Mouse (Mus musculus): Measurements from ENCODE around the gene Copz2. TPM values are rescaled to one million over a fixed set of nuclear protein-coding genes. Genes with fewer than 3 reads are reported as not detected.
A peak's percentile ranks its signal among the peaks of the same experiment; 100 is the strongest.

Gene Copz2
- polyA plus RNA-seq, 1 experiment from 2014 or later, result 105 TPM

DNA sequence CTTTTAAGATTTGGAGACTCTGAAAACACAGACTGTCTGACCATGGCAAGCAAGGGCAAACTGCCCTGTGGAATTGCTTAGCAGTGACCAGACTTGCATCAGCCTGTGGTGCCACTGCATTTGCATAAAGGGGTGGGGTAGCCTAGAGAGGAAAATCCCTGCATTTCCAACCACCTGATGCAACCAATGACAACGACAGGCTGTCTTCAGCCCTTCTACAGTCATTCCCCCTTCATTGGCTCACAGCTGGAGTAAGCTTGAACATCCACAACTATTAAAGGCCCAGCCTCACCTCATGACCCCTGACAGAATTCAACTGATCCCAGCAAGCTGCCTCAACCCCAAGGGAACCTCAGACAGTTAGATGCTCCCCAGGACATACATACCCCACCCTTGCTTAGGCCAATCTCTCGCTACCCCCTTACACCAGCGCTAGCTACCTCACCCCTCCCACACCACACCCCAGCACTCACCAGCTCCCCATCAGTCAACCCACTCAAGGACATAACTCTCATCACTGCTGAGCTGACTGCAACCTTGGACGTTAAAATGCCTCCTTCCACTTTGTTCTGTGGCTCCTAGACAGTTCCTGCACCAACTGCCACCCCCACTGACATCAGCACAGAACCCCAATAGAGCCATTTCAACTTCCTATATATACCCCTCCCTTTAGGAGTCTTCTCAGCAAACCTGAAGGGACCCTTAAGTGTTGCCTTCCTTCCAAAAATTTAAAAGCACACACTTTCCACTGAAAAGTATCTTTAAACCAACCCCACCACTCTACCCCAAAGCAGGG lies 26.8 kb upstream of the Copz2 start:
- ATAC-seq, result peak; percentile 10; the same call in 1 of the 2 replicates
- Histone ChIP-seq H3K4me1 (ENCODE audit: insufficient read depth, low read depth, low read length) (peaks cover 41% of the 10 kb centered on the region), H3K27ac (ENCODE audit: low read length) (no peak overlapping the region), H3K4me2 (replicated peaks; ENCODE audit: low read depth, low read length) (peak overlapping the region; percentile 79), H3K36me3 (ENCODE audit: insufficient read depth, low read length) (peaks cover 45% of the 10 kb centered on the region), H3K9ac (replicated peaks; ENCODE audit: low read depth) (0 out of 2 replicates have a peak overlapping the region, but pooled peaks have one; percentile 23), H3K27me3 (replicated peaks; ENCODE audit: insufficient read depth, low read length) (no peaks in the 10 kb centered on the region), H3K9me3 (ENCODE audit: low read length) (no peaks in the 10 kb centered on the region), H3K4me3 (ENCODE audit: low read depth, low read length) (peak overlapping the region; percentile 40)
- TF ChIP-seq CTCF (IDR thresholded peaks at IDR 0.05) (no peak), EP300 (IDR thresholded peaks at IDR 0.05) (no peak)
- DNase-seq (ENCODE audit: low spot score), result peak; percentile 51
- WGBS, result 38% methylated on average over 4 of the region's 4 CpGs

DNA sequence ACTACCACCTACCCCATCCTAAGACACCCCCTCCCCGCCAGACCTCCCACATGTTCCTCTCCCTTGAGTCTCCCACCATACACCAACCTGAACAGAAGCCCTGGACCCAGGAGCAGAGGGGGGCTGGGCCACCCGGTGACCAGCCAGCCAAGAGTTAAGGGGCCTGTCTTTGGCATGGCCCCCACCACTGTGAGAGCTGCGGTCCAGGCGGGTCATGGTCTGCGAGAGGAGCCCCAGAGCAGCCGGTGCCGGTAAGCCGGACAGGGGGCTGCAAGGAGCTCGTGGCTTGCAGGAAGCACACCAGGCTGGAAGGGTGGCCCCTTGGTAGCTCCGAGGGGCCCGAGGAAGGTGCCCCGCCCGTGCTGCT lies 26.2 kb upstream of the Copz2 start:
- TF ChIP-seq CTCF (IDR thresholded peaks at IDR 0.05), result no peak
- TF ChIP-seq EP300 (IDR thresholded peaks at IDR 0.05), result no peak
- 14% methylated on average over 9 of the region's 13 CpGs for WGBS
- Histone ChIP-seq H3K4me3 (ENCODE audit: low read depth, low read length) (peak overlapping the region; percentile 40), H3K27ac (ENCODE audit: low read length) (no peak overlapping the region), H3K27me3 (replicated peaks; ENCODE audit: insufficient read depth, low read length) (no peaks in the 10 kb centered on the region), H3K9ac (replicated peaks; ENCODE audit: low read depth) (0 out of 2 replicates have a peak overlapping the region, but pooled peaks have one; percentile 23), H3K36me3 (ENCODE audit: insufficient read depth, low read length) (peaks cover 39% of the 10 kb centered on the region; the same call in 1 of the 2 replicates), H3K4me2 (replicated peaks; ENCODE audit: low read depth, low read length) (peak overlapping the region; percentile 79), H3K9me3 (ENCODE audit: low read length) (no peaks in the 10 kb centered on the region), H3K4me1 (ENCODE audit: insufficient read depth, low read depth, low read length) (peaks cover 46% of the 10 kb centered on the region)
- ATAC-seq (no peak), DNase-seq (ENCODE audit: low spot score) (no peak)

DNA sequence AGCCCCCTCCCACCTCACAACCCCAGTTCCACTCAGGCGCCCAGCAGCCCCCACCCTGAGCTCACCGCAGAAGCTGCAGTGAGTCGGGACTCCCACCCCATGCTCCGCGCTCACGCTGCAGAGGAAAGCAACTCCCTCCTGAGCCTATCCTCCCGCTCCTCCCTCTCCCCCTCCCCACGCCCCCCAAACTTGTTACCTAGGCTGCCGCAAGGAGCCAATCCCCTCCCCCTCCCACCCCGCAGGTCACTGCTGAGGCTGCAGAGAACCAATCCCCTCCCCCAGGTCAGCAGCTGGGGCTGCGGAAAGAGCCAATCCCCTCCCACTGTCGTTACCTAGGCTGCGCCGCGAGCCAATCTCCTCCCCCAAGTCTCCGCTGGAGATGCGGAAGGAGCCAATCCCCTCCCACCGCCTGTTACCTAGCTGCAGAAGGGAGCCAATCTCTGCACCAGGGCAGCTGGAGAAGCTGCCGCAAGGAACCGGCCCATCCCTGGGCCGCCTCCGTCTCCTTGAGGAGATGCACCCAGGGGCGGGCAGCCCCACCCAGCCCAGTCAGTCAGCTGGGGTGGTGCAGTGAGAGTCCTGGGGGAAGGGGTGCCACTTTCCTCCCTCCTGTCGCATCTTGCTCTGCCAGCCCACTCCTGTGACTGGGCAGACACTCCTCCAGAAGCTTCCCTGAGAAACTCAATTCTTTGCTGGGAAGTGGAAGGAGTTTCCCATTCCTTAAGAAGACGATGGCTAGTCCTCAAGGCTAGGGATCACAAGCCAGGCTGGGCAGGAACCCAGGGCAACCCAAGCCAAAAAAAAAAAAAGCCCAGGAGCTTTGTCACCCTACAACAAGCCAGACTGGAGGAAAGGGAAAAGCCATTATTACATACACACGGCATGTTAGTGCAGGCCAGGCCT lies 25.5 kb upstream of the Copz2 start:
- TF ChIP-seq CTCF (IDR thresholded peaks at IDR 0.05) (no peak), EP300 (IDR thresholded peaks at IDR 0.05) (no peak)
- H3K4me2 ChIP-seq (replicated peaks; ENCODE audit: low read depth, low read length), result peak overlapping the region; percentile 79
- H3K4me1 ChIP-seq (ENCODE audit: insufficient read depth, low read depth, low read length), result peaks cover 46% of the 10 kb centered on the region
- ATAC-seq (peak; percentile 90), DNase-seq (ENCODE audit: low spot score) (peak; percentile 96)
- H3K9ac ChIP-seq (replicated peaks; ENCODE audit: low read depth), result 0 out of 2 replicates have a peak overlapping the region, but pooled peaks have one; percentile 32
- H3K27me3 ChIP-seq (replicated peaks; ENCODE audit: insufficient read depth, low read length), result no peaks in the 10 kb centered on the region
- peak overlapping the region; percentile 40 for H3K4me3 ChIP-seq (ENCODE audit: low read depth, low read length)
- 1% methylated on average over 20 of the region's 26 CpGs for WGBS
- peak overlapping the region; percentile 68 for H3K27ac ChIP-seq (ENCODE audit: low read length)
- H3K9me3 ChIP-seq (ENCODE audit: low read length), result no peaks in the 10 kb centered on the region
- peaks cover 34% of the 10 kb centered on the region; the same call in 1 of the 2 replicates for H3K36me3 ChIP-seq (ENCODE audit: insufficient read depth, low read length)

DNA sequence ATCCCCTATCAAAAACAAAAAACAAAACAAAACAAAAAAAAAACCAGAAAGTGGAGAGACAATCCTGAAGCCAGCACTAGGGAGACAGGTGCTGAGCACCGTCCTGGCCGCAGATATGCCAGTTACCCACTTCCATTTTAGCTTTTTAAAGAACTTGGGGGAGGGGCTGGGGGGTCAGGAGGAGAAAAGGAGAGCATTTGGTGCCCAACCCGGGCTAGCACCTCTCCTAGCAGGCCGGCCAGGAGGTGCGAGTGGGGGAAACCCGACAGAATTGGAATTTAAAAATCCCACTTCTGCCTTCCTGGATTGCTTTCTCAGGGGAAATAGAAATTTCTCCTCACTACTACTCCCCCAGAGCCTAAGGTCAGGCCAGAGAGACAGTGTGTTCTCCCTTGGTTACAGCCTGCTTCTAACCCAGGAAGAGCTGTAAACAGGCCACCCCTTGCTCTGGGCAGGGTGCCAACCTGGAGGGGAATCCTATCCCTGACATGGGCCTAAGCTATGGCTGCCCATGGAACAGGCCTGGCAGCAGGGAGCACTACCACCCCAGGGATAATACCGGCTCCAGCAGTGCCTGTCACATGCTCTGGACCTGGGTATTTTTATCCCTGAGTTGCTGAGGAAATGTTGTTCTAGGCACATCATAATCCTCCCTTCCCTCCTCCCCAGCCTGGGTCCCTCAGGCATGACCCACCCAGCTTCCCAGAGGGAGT lies 24.7 kb upstream of the Copz2 start:
- DNase-seq (ENCODE audit: low spot score) (peak; percentile 65), ATAC-seq (no peak)
- peak overlapping the region; percentile 32; the same call in 1 of the 2 replicates for H3K9ac ChIP-seq (replicated peaks; ENCODE audit: low read depth)

DNA sequence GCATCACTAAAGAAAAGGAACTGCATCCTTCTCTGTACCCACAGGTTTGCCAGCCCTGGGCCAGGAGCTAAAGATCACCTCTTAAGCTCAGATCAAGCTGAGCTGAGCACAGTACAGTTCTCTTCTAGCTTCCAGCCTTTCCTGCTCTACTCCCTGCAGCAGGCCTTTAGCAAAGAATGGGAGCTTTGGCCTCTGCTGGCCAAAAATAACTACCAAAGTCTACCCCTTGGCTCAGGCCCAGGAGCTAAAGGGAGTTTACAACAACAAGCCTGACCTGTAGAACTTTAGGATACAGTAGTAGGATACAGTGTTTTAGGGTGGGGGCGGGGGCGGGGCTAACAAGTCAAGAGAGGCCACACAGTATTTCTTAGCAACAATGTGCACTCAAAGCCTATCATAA lies 23.2 kb upstream of the Copz2 start:
- Histone ChIP-seq H3K27ac (ENCODE audit: low read length) (peak overlapping the region; percentile 59; the same call in 1 of the 2 replicates), H3K9ac (replicated peaks; ENCODE audit: low read depth) (0 out of 2 replicates have a peak overlapping the region, but pooled peaks have one; percentile 12), H3K9me3 (ENCODE audit: low read length) (no peaks in the 10 kb centered on the region), H3K4me1 (ENCODE audit: insufficient read depth, low read depth, low read length) (peaks cover 46% of the 10 kb centered on the region), H3K4me2 (replicated peaks; ENCODE audit: low read depth, low read length) (peak overlapping the region; percentile 63), H3K36me3 (ENCODE audit: insufficient read depth, low read length) (peaks cover 14% of the 10 kb centered on the region; the same call in 1 of the 2 replicates), H3K27me3 (replicated peaks; ENCODE audit: insufficient read depth, low read length) (no peaks in the 10 kb centered on the region), H3K4me3 (ENCODE audit: low read depth, low read length) (peak overlapping the region; percentile 5; the same call in 1 of the 2 replicates)
- no peak for ATAC-seq
- 71% methylated on average over 2 of the region's 2 CpGs for WGBS
- peak; percentile 34 for DNase-seq (ENCODE audit: low spot score)
- TF ChIP-seq EP300 (IDR thresholded peaks at IDR 0.05) (no peak), CTCF (IDR thresholded peaks at IDR 0.05) (no peak)

More for the DNA sequence above, 24.7 kb upstream of the Copz2 start:
- TF ChIP-seq CTCF (IDR thresholded peaks at IDR 0.05) (peak; percentile 29), EP300 (IDR thresholded peaks at IDR 0.05) (no peak)
- H3K36me3 ChIP-seq (ENCODE audit: insufficient read depth, low read length), result peaks cover 30% of the 10 kb centered on the region; the same call in 1 of the 2 replicates
- H3K4me2 ChIP-seq (replicated peaks; ENCODE audit: low read depth, low read length), result peak overlapping the region; percentile 79
- H3K4me3 ChIP-seq (ENCODE audit: low read depth, low read length), result no peak overlapping the region
- peaks cover 46% of the 10 kb centered on the region for H3K4me1 ChIP-seq (ENCODE audit: insufficient read depth, low read depth, low read length)
- H3K27ac ChIP-seq (ENCODE audit: low read length), result peak overlapping the region; percentile 68
- H3K9me3 ChIP-seq (ENCODE audit: low read length), result no peaks in the 10 kb centered on the region
- H3K27me3 ChIP-seq (replicated peaks; ENCODE audit: insufficient read depth, low read length), result no peaks in the 10 kb centered on the region
- 25% methylated on average over 7 of the region's 7 CpGs for WGBS

Data from lung, postnatal 0 days (tissue).